Mouse (Mus musculus) liver, adult 2 months (tissue): ENCODE results near the gene Atraid. TPM values are rescaled to one million over a fixed set of nuclear protein-coding genes. Genes with fewer than 3 reads are reported as not detected.

ENCODE experiments used
- DNase-seq: peaks from one replicate; pipeline ENCODE4 v3.0.0-alpha.2; 2011; ENCODE audit warnings: low read depth, low spot score; ENCODE audit errors: extremely low read depth
- H3K27ac ChIP-seq: fragments of 200-500 bp; replicated peaks from 2 replicates; pipeline ENCODE4 v1.5.1; 2012; ENCODE audit warnings: low read depth, mild to moderate bottlenecking, control low read depth, inconsistent platforms, low read length; ENCODE audit not compliant: insufficient read depth
- H3K27me3 ChIP-seq: fragments of 200-500 bp; 2 replicates; pipeline ENCODE4 v1.6.1; 2012; ENCODE audit warnings: mild to moderate bottlenecking, moderate library complexity, low read length, inconsistent platforms; ENCODE audit not compliant: control insufficient read depth, insufficient read depth
- H3K36me3 ChIP-seq: fragments of 200-500 bp; 2 replicates; pipeline ENCODE4 v1.6.1; 2012; ENCODE audit warnings: low read length, inconsistent platforms; ENCODE audit not compliant: control insufficient read depth, insufficient read depth
- H3K4me1 ChIP-seq: fragments of 200-500 bp; 2 replicates; pipeline ENCODE4 v1.6.1; 2011; ENCODE audit warnings: low read length; ENCODE audit not compliant: control insufficient read depth, insufficient read depth
- H3K4me3 ChIP-seq: fragments of 200-500 bp; 2 replicates; pipeline ENCODE4 v1.5.1; 2011; ENCODE audit warnings: low read depth, mild to moderate bottlenecking, control low read depth, low read length, moderate library complexity; ENCODE audit not compliant: insufficient read depth
- H3K79me2 ChIP-seq: fragments of 200-500 bp; 2 replicates; pipeline ENCODE4 v1.6.1; 2012; ENCODE audit warnings: inconsistent platforms, mild to moderate bottlenecking, low read length, moderate library complexity; ENCODE audit not compliant: control insufficient read depth, insufficient read depth
- H3K9ac ChIP-seq: fragments of 200-500 bp; 2 replicates; pipeline ENCODE4 v1.6.1; 2012; ENCODE audit warnings: low read depth, mild to moderate bottlenecking, control low read depth, inconsistent platforms, low read length
- CTCF ChIP-seq: fragments of 200-500 bp; IDR thresholded peaks from 2 replicates; pipeline ENCODE4 v1.5.1; 2011; ENCODE audit warnings: low read depth, low read length, control low read depth
- POLR2A ChIP-seq: fragments of 200-500 bp; IDR thresholded peaks from 2 replicates; pipeline ENCODE4 v1.6.1; 2011; ENCODE audit warnings: low read length, control low read depth; ENCODE audit not compliant: insufficient read depth; ENCODE audit errors: extremely low read depth
- WGBS: fragments of 180-500 bp; shearing (Covaris S2); methylation state at CpG from one replicate; pipeline ENCODE4 v1.1.7; 2018; 5-methylcytosine and 5-hydroxymethylcytosine counted together
- polyA plus RNA-seq: library from polyadenylated mRNA; depleted of rRNA; stranded (reverse); fragments of >200 nt; gene quantifications from 2 replicates; pipeline ENCODE4 v1.2.3, GENCODE M21; 2012
- total RNA-seq: library from RNA; depleted of rRNA; stranded (reverse); fragments of >200 nt; gene quantifications from 2 replicates; pipeline ENCODE4 v1.2.3, GENCODE M21; 2014

Gene Atraid
- total and polyA plus RNA-seq, 2 experiments, result 160 to 185 TPM

DNA sequence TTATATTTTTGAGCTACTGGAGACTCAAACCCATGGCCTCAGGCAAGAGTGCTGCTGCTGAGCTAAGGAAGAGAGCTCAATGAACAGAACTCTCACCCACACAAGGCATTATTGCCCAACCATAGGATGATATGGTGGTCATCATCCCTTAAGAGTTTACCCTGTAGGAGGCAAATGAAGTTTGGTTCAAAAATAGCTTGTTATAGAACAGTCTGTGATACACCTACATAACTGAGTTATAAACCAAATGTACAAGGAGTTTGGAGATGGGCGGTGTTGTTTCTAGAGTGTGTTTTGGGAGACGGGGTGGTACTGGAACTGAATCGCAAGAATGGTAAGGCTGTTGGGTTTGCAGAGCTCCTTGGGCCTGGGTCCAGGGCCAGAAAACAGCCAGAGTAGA is 21.7 kb downstream of the Atraid start:
- TF ChIP-seq CTCF (no peak), POLR2A (no peak)
- WGBS, result 98% methylated on average over 3 of the region's 3 CpGs
- Histone ChIP-seq H3K4me3 (no peak overlapping the region), H3K27ac (no peak overlapping the region), H3K79me2 (no peaks in the 10 kb centered on the region), H3K4me1 (no peaks in the 10 kb centered on the region), H3K27me3 (no peaks in the 10 kb centered on the region), H3K9ac (no peak overlapping the region), H3K36me3 (peaks cover 29% of the 10 kb centered on the region)
- DNase-seq, result no peak

DNA sequence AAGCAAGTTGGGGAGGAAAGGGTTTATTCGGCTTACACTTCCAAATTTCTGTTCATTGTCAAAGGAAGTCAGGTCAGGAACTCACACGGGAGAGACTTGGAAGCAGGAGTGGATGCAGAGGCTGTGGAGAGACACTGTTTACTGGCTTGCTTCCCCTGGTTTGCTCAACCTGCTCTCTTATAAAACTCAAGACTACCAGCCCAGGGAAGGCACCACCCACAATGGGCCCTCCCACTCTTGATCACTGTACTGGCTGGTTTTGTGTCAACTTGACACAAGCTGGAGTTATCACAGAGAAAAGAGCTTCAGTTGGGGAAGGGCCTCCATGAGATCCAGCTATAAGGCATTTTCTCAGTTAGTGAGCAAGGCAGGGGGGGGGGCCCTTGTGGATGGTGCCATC is 22.9 kb downstream of the Atraid start:
- H3K9ac ChIP-seq, result no peak overlapping the region
- no peak overlapping the region for H3K4me3 ChIP-seq
- H3K27ac ChIP-seq, result no peak overlapping the region
- peaks cover 30% of the 10 kb centered on the region for H3K36me3 ChIP-seq
- H3K79me2 ChIP-seq, result no peaks in the 10 kb centered on the region
- no peak for TF ChIP-seq POLR2A
- no peak for TF ChIP-seq CTCF
- H3K27me3 ChIP-seq, result no peaks in the 10 kb centered on the region
- WGBS, result 76% methylated on average over 2 of the region's 2 CpGs
- H3K4me1 ChIP-seq, result no peaks in the 10 kb centered on the region
- no peak for DNase-seq

DNA sequence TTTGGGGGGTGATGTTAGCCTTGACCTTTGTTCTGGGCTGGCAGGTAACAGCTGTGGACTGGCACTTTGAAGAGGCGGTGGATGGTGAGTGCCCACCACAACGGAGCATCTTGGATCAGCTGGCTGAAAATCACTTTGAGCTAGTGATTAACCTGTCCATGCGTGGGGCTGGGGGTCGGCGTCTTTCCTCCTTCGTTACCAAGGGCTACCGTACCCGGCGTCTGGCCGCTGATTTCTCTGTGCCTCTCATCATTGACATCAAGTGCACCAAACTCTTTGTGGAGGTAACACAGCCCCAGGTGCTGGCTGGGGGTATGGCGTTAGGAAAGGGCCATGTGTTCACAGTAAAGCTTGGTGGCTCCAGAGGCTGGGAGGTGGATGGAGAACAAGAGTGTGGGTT is 23.7 kb downstream of the Atraid start:
- H3K27me3 ChIP-seq, result no peaks in the 10 kb centered on the region
- WGBS, result 96% methylated on average over 11 of the region's 11 CpGs

DNA sequence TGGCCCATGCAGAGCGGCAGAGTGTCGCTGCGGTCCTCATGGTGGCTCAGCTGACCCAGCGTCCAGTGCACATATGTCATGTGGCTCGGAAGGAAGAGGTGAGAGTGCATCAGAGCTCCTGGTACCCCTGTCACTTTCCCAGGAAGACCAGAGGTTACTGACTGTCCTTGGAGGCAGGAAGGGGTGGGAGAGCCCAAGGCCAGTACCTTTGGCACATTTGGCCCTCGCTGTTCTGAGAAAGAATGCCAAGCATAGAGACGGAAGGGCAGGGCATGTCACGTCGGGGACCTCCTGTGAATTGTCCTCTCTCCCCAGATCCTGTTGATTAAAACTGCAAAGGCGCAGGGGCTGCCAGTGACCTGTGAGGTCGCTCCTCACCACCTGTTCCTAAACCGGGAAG is 25.1 kb downstream of the Atraid start:
- TF ChIP-seq POLR2A, result no peak
- TF ChIP-seq CTCF, result no peak
- no peak overlapping the region for H3K9ac ChIP-seq
- H3K79me2 ChIP-seq, result no peaks in the 10 kb centered on the region
- H3K27me3 ChIP-seq, result no peaks in the 10 kb centered on the region
- no peak overlapping the region for H3K4me3 ChIP-seq
- WGBS, result 88% methylated on average over 12 of the region's 12 CpGs
- no peaks in the 10 kb centered on the region for H3K4me1 ChIP-seq
- no peak for DNase-seq
- peaks cover 22% of the 10 kb centered on the region for H3K36me3 ChIP-seq
- no peak overlapping the region for H3K27ac ChIP-seq

More for the DNA sequence above, 23.7 kb downstream of the Atraid start:
- TF ChIP-seq POLR2A (no peak), CTCF (no peak)
- no peaks in the 10 kb centered on the region for H3K79me2 ChIP-seq
- H3K27ac ChIP-seq, result no peak overlapping the region
- no peak overlapping the region for H3K9ac ChIP-seq
- DNase-seq, result no peak
- H3K4me1 ChIP-seq, result no peaks in the 10 kb centered on the region
- H3K4me3 ChIP-seq, result no peak overlapping the region
- peaks cover 29% of the 10 kb centered on the region for H3K36me3 ChIP-seq

DNA sequence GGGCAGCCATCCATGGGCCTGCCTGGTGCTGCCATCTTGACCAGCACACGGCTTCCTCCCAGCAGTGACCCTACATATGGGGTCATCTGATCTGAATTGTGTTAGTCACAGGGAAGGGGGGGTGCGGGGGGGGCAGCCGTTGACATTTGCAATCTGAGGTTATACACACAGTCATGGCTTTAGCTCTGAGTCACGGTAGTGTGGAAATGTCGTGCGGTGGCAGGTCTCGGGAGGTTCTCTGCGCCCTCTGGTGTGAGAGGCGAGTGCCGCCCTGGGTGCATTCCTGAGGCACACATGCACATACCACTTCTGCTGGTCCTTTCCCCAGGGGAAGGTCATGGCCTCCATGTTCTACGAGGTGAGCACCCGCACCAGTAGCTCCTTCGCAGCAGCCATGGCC is 28.2 kb downstream of the Atraid start:
- Histone ChIP-seq H3K79me2 (no peaks in the 10 kb centered on the region), H3K36me3 (peaks cover 6% of the 10 kb centered on the region; the same call in 1 of the 2 replicates), H3K4me3 (no peak overlapping the region), H3K27ac (no peak overlapping the region), H3K4me1 (no peaks in the 10 kb centered on the region), H3K9ac (no peak overlapping the region), H3K27me3 (no peaks in the 10 kb centered on the region)
- WGBS, result 87% methylated on average over 13 of the region's 13 CpGs
- DNase-seq, result no peak
- no peak for TF ChIP-seq CTCF
- no peak for TF ChIP-seq POLR2A

DNA sequence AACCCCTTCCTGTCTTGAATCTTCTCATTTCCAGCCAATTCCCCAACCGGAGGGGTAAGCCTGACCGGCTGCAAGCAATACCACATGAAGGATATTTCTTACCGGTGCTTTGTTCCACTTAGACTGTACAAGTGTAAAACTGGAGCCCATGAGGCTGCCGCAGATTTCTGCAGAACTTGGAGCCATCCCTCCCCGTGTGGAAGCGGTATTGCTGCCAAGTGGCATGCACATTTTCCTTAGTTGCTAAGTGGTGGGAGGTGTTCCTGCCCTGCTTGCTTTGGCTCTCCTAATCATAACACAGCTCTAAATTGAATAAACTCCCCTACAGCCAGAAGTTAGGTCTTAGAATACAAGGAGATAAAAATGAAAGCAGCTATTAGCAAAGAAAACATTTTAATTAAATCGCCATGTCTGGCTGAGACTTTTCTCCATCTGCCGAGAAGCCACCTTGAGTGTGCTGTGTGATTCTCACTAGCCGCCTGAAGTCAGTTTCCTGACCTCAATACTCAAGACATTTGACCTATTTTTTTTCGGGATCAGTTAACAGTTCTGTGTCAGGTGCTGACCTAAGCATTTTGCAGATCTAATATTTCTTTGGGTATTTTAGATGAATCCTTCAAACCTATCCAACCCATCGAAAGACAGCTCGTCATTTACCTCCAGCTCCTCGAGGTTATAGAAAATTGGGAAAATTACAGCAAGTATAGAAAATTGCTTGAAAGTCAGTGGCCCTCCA is 32.1 kb downstream of the Atraid start:
- 80% methylated on average over 13 of the region's 13 CpGs for WGBS
- H3K9ac ChIP-seq, result no peak overlapping the region
- no peak overlapping the region for H3K4me3 ChIP-seq
- DNase-seq, result no peak
- H3K4me1 ChIP-seq, result no peaks in the 10 kb centered on the region
- no peaks in the 10 kb centered on the region for H3K79me2 ChIP-seq
- peaks cover 3% of the 10 kb centered on the region; the same call in 1 of the 2 replicates for H3K36me3 ChIP-seq
- H3K27me3 ChIP-seq, result no peaks in the 10 kb centered on the region; the same call in 1 of the 2 replicates
- no peak overlapping the region for H3K27ac ChIP-seq
- TF ChIP-seq CTCF, result no peak
- TF ChIP-seq POLR2A, result no peak
